In the genomic region with DNA sequence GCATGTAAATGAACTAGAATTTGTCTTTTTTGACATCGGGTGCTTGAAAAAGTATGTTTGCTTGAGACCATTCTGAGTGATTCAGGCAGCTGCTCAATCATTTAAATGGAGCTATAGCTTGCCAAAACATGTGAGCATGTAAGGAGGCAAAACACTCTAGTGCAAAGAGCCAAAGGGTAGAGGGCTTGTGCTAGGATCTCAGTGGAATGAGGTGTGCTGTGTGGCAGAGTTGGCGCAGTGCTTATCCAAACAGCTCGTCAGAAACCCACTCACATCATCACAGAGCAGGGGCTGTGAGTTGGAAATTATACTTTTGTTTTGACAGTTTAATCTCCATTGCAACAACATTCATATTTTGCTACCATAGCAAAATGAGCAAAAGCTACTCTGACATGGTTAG, we compare ENCODE assay signal across 23 mouse cellular contexts.
"Had no signal": no experiment of that assay in that cellular context is flagged by ENCODE, and none has a peak within 500 bp of the region (broad histone marks: within the 10 kb centered on the region; RNA-seq: fewer than 3 reads in every experiment).

No protein-coding gene starts in this region.

- H3K27ac ChIP-seq: heart, embryonic 10.5 days; hindbrain, embryonic 13.5 days; hindbrain, embryonic 15.5 days; hindbrain, postnatal 0 days; kidney, embryonic 15.5 days; kidney, postnatal 0 days; limb, embryonic 13.5 days; limb, embryonic 15.5 days had no signal

- H3K9ac ChIP-seq: heart, embryonic 12.5 days; hindbrain, embryonic 13.5 days; hindbrain, embryonic 15.5 days; kidney, embryonic 15.5 days; limb, embryonic 13.5 days; limb, embryonic 15.5 days had no signal

- DNase-seq: gastrocnemius, postnatal 14 days; gastrocnemius, postnatal 36 days; heart, adult 18-20 months; heart, postnatal 10 days; heart, postnatal 36 days; kidney, adult 11 months; kidney, adult 2 months; kidney, adult 9 months; kidney, postnatal 14 days; kidney, postnatal 36 days; layer of hippocampus, adult 9-11 months; layer of hippocampus, postnatal 36 days; left cerebral cortex, postnatal 4 days had no signal

- H3K36me3 ChIP-seq: hindbrain, embryonic 13.5 days; hindbrain, embryonic 15.5 days; kidney, embryonic 15.5 days; limb, embryonic 13.5 days; limb, embryonic 15.5 days had no signal

- H3K27me3 ChIP-seq: heart, embryonic 12.5 days; hindbrain, embryonic 13.5 days; hindbrain, embryonic 15.5 days; kidney, embryonic 15.5 days; limb, embryonic 13.5 days; limb, embryonic 15.5 days had no signal

- H3K4me3 ChIP-seq: heart, embryonic 10.5 days; heart, embryonic 12.5 days; hindbrain, embryonic 13.5 days; hindbrain, embryonic 15.5 days; kidney, embryonic 15.5 days; limb, embryonic 13.5 days; limb, embryonic 15.5 days had no signal

- H3K4me1 ChIP-seq: hindbrain, embryonic 13.5 days; hindbrain, embryonic 15.5 days; kidney, embryonic 15.5 days; limb, embryonic 15.5 days had no signal

- H3K4me2 ChIP-seq: heart, embryonic 12.5 days; hindbrain, embryonic 13.5 days; hindbrain, embryonic 15.5 days; kidney, embryonic 15.5 days; limb, embryonic 13.5 days; limb, embryonic 15.5 days had no signal

- H3K9me3 ChIP-seq: heart, embryonic 10.5 days; heart, embryonic 12.5 days; hindbrain, embryonic 13.5 days; hindbrain, embryonic 15.5 days; kidney, embryonic 15.5 days; limb, embryonic 13.5 days; limb, embryonic 15.5 days had no signal

- ATAC-seq: hindbrain, postnatal 0 days; intestine, embryonic 16.5 days had no signal
